Mouse (Mus musculus) megakaryocyte, embryonic 14.5 days (primary cell): ENCODE data around the gene Depp1.

Experiments
- FLI1 ChIP-seq: IDR thresholded peaks from 2 replicates; pipeline ENCODE4 v1.6.1; 2012; ENCODE audit warnings: low read length, inconsistent platforms, mixed read lengths
- GATA1 ChIP-seq: IDR thresholded peaks from 3 replicates; pipeline ENCODE4 v1.6.1; 2012; ENCODE audit warnings: mixed read lengths, low read length, inconsistent platforms, borderline replicate concordance

DNA sequence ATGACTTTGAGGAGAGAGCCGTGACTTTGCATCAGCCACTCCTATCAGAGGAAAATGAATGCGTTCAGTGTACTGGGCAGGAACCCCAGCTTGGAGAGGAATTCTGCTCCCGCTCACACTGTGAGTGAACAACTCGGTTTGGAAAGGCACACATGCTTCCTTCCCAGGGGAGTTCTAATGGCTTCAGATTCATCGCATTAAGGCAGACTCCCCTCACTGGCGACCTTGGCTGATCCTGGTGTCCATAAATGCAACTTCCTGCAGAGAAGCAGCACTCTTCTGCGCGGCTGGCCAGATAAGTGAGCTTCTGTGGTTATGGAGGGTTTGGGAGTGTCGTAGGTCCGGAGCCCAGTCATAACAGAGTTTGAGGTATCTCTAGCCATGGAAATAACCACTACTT is 20.6 kb upstream of the Depp1 start:
- TF ChIP-seq GATA1: no peak
- TF ChIP-seq FLI1: no peak
